Mouse (Mus musculus): Measurements from ENCODE around the gene Tlk2.

The Tlk2 gene

DNA sequence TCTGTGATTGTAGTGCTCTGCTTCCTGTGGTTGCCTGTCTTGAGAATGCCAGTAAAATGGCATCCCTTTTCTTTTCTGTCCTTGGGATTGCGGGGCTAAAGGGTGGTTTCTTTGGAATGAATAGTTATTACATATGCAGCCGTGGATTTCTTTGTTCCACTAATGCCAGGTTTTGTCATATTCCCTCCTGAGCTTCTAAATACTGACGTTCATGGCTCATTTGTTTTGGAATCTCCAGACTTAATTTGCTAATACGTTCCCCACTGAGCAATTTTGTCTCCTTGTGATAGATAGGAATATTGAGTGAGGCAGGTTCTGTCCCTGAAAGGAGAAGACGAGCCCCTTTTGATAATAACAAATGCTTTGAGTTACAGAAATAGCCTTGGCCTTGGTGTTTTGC, 82.5 kb downstream of the Tlk2 start:
- no peak for DNase-seq (ENCODE audit: low spot score in 2 of 2)

DNA sequence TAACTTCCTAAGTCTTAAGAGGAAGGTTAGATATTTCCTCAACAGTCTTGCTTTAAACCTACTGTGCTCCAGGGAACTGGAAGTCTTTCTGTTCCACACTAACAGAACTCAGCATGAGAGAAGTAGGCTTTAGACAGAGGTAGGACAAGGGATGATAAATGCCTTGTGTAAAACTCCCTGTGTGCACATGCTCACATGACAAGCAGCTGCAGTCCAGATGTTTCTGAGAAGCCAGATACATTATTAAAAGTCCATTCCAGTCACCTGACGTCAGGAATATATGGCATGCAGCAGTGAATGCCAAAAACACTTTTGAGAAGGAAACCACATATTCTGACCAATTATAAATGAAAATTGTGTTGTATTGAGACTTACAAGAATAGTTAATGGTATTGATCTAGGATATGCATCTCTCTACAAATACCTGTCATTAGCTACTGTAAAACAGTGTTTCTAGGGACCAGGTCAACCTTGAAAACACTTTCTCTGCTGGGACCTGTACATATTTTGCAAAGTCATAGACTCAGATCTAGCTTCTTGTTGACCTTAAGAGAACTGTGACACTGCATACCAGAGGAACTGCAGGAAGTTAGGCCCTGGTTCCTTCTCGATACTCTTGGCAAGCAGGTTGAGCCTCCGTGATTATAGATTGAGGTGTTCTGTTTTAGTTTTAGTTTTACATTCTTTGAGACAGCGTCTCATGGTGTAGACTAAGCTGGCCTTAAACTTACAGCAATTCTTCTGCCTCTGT, 83.2 kb downstream of the Tlk2 start:
- no peak for DNase-seq (ENCODE audit: low spot score in 2 of 2)

DNA sequence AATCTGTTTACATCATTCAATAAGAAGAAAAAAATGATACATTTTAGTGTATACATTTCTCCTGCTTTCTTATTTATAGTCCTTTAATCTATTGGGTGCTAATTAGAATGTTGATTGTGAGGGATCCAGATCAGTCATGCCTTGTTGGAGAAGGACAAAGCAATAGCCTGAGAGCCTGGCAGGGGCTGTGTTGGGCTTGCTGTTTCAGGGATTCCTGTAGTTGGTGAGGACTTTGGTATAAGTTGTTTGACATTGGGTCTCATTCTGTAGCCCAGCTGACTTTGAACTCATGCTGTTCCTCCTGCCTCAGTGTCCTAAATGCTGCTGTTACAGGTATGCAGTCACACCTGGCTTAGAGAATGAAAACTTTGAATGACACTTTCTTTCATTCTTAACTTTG, 85.9 kb downstream of the Tlk2 start:
- no peak for DNase-seq (ENCODE audit: low spot score in 2 of 2)

DNA sequence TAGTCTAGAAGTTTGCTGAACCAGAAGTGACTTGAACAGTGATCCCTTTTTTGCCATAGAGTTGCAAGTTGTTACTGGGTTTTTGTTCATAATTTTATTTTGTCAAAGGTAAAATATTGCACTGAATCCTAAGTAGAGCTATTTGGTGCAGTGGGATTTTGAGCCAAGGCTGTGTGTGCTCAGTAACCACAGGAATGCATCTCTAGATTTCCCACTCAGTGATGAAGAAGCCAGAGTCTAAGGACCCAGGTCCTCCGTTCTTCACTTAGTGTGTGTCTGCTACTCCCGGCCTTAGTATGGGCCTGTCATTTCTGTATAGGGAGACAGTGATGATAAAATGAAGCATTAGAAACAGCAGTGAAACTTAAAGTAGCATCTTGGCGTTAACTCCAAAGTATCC, 86.4 kb downstream of the Tlk2 start:
- DNase-seq (ENCODE audit: low spot score in 2 of 2): no peak

DNA sequence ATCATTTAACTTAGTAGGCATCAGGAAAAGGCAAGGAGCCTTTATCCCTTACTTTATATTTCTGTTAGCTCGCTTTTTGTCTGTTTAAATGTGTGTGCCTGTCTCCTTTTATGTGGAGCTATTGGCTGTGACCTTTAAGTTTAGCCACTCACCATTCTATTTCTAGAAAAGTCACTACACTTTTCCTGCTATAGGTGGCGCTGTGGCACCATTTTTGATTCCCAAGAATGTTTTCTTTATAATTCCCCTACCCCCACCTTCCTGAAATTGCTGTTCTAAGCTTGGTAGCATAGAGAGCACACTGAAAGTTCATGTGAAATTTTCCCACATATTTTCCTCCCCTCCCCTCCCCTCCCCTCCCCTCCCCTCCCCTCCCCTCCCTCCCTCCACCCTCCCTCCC, 91.5 kb downstream of the Tlk2 start:
- DNase-seq (ENCODE audit: low spot score in 2 of 2): no peak

DNA sequence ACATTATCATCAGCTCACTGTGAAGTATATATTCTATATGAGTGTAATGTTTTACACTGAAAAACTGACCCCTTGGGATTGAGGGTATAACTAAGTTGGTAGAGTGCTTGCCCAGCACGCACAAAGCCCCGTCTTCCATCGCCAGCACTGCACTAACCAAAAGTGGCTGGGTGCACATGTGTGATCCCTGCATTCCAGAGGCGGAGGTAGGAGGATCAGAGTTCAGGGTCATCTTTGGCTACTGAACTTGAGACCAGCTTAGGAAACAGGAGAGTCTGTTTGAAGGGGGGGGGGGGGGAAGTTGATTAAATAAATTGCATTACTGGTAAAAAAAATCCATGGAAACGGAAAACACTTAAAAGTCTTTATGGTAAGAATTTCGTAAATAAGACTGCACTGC, 101.8 kb downstream of the Tlk2 start:
- DNase-seq (ENCODE audit: low spot score in 2 of 2): no peak

DNA sequence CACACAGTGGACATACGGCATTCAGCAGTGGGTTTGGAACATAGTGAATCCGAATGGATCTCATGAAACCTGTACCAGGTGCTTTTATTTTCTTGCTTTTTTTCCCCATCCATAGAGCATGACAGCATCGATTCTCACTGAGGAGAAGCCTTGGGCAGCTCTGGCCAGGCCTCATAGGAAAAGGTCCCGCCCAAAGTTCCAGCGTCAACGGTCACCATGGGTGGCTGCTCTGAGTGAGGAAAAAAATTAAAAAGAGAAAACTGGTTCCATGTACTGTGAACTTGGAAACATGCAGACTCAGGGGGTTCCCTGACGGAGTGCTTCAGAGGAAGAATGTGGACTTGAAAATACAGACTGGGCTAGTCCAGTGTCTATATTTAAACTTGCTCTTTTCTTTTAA, 102.7 kb downstream of the Tlk2 start:
- no peak for DNase-seq (ENCODE audit: low spot score in 2 of 2)

DNA sequence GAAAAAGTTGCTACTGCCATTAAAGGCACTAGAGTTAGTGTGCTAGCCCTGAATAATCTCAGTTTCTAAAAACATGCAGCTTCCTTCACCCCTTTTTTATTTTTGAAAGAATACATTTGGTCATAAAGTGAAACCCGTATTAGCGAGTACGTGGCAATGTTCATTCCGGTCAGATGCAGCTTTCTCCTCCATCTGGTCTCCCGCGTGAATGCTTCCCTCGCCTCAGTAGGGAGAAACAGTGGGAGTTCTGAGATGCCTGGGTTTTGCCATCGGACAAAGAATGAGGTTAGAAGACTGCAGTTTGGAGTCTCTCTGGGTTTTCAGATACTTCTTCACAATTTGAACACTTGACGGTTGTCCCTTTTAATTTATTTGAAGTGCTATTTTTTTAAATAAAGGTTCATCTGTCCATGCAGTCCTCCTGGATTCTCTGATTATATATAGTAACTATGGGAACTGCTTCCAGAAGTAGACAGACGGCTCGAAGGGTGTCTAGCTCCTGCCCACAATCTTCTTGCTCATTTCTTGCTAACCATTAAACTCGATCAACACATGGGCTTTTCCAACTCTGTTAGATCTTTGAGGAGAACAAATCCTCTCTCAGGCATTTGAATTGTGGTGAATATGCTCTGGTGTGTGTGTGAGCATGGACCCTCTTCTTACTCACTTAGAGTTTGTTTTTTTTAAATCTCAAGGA, 103.3 kb downstream of the Tlk2 start:
- DNase-seq (ENCODE audit: low spot score in 2 of 2): no peak

DNA sequence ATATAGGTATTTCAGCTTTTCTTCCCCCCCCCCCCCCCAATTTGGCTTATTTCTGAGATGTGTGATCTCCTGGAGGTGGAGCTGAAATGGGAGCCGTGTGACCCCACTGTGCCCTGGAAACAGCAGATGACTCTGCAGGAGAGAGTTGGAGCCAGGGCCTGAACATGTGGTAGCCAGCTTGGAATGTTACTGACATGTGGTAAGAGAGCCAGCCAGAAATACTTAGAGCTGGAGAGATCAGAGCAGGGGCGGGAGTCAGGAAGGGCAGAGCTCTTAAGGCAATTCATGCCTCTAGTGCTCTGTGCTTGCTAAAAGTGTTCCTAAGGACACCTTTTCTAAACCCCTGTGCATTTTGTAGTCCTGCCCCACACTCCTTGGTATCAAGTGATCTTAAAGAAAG, 103.9 kb downstream of the Tlk2 start:
- no peak for DNase-seq (ENCODE audit: low spot score in 2 of 2)

DNA sequence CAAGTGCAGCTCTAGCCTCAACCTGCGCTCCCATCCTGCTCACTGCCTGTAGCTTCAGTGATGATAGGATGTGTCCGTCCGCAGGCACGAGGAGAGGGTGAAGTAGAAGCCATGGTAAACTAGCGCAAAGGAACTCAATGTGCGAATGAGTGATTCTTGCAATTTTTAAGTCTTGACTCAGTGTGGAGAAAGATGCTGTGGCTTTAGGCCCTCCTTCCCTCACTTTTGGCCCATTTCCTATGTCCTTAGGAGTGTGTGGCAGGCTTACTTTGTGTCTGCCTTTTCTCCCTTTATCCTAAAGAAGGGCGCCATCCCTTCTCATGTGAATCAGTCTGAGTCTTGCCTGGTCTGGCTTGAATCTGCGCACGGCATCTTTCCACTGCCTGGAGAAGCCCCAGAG, 104.4 kb downstream of the Tlk2 start:
- no peak for DNase-seq (ENCODE audit: low spot score in 2 of 2)

DNA sequence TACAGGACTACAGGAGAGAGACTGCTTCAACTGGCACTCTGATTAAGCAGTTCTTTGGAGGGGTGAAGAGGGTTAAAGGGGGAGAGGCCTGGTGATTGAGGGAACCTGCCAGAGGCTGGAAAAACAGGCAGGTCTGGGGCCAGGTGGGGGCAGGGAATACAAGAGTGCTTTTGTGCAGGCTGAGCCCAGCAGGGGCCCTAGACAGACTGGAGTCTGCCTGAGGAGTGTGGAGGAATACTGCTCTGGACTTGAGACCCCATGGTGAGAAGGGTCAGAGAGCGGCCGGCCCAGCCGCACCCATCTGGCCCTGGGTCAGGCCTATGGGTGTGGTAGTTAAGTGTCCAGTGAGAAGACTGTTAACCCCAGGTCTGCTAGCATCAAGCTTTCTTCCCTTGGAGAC, 107.1 kb downstream of the Tlk2 start:
- DNase-seq (ENCODE audit: low spot score in 2 of 2): no peak

DNA sequence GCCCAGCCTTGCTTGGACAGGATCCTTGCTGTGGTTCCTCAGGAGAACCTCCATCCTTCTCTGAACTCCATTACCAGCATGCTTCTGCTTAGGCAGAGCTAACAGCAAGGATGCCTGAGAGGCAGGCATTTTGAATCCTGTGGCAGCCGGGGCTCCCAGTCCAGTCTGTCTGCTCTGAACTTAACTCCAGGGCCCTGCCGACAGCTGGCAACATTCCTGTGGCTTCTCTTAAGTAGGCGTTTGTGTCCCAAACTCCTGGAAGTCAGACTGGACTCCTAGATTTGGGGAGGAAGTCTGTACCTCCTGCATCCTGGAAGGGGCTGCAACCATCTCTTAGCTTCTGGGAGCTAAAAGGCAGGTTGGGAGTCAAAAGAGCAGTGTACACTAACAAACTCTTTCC, 110.8 kb downstream of the Tlk2 start:
- DNase-seq (ENCODE audit: low spot score in 2 of 2): no peak

DNA sequence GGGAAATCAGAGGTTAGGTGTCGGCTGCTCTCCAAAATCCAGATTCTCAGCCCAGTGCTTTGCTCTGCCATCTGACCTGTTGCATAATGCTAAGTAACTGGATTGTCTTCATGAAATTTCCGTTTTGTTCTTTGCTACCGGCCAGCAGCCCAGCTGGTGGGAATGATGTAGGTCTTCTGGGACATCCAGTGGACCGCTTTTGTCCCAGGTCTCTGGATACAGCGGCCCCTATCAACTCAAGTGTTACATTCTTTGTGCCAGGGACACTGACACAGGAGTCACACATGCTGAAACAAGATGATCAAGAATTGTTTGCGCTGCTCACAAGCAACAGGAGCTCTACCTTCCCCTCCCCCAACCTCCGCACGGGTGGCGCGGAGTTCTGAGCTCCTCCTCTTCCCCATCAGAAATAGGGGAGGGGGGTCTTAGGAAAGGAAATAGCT, 113.1 kb downstream of the Tlk2 start:
- DNase-seq (ENCODE audit: low spot score in 2 of 2): no peak

DNA sequence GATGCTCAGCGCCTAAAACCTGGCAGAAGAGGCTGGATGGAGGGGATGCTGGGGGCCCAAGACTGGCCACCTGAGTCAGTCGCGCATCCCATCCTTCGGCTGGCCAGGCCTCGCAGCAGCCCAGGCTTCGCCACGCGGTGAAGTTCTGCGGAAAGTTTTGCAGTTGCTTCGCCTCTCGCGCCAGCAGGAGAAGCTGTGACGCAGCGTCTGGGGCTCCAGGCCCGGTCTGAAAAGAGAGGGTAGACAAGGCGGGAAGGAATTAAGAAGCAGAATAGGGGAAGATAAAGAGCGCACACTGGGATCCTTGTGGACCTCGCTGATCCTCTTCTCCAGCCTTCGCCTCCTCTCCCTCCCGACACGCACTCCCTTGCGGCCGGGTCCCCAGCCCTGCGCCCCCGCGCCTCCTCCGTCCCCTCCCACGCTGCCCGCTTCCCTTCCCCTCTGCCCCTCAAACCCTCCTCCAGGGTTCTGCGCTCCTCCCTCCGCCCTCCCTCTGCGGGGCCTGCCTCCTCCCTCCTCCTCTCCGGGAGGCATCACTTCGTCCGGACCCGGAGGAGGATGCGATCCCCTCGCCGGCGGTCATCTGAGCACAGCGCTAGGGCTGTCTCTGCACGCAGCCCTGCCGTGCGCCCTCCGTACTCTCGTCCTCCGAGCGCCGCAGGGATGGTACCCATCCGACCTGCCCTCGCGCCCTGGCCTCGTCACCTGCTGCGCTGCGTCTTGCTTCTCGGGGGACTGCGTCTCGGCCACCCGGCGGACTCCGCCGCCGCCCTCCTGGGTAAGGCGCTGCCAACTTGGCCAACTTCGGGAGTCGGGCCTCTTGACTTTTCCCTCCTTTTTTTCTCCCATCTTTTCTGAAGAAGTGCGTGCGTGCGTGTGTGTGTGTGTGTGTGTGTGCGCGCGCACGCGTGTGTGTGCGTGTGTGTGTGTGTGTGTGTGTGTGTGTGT, 113.8 kb downstream of the Tlk2 start, which contains the start of gene Mrc2:
Gene Mrc2, plus strand, starts transcription at position 520 of the 948 bp plus-strand sequence.
- DNase-seq (ENCODE audit: low spot score in 2 of 2): peak; percentile 78 to 83

DNA sequence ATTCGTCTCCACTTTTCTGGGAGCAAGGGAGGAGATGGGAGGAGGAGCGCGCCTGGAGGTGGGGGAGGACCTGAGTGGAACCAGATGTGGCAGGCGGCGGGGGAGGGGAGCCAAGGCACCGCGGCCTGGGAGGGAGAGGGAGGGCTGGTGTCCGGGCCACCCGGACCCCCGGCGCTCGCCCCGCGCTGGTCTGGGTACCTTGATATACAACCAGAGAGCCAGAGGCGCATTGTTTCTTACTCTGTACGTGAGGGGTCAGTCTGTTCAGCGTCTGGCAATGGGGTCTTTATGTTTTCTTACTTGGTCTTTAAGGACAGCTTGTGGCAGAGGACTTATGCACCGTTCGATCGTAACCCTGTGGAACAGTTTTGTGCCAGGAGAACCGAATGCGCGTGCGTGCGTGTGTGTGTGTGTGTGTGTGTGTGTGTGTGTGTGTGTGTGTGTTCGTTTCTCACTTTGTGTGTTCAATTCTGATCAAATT, 114.5 kb downstream of the Tlk2 start:
- peak; percentile 71 to 81 for DNase-seq (ENCODE audit: low spot score in 2 of 2)

DNA sequence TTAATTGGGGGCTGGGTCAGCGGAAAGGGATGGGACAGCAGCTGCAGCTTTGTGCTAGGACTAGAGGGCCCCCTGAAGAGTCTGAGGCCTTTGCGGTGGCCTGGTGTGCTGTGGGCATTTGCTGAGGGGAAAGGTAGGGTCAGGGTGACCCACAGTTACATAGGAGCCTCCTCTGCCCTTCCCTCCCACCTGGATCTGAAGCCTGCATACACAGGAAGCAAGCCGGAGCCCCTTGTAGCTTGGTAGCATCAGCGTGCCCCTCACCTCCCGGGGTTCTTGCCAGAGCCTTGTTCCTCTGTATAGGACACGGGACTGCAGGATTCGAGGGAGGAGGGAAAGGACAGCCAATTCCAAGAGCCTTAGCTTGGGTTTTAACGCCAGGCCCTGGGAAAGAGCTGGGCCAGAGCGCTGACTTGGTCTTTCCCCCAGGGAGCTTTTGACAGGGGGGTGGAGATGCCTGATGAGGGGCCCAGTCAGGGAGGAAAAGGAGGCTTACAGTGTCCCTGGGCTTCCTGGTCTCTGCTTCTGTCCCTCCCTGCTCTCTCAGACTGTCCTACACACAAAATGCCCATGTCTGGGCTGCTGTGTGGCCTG, 115.4 kb downstream of the Tlk2 start:
- DNase-seq (ENCODE audit: low spot score in 2 of 2): peak in 1 of 2 experiments; percentile 35

DNA sequence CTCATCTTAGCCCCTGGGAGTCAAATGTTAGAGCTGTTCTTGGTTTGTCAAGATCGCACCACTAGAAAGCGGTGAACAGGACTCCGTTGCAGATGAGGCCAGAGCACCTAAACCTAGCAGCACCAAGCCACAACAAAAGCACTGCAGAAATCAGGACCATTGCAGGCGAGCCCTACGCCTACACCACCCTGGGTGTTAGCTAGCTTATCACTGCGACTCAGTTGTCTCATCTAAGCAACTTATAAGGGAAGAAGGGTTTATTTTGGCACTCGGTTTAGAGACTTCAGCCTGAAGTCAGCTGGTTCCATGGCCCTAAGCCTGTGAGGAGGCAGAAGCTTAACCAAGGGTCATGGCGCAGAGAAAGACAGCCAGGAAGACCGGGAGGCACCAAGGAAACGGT, 117.5 kb downstream of the Tlk2 start:
- DNase-seq (ENCODE audit: low spot score in 2 of 2): no peak

DNA sequence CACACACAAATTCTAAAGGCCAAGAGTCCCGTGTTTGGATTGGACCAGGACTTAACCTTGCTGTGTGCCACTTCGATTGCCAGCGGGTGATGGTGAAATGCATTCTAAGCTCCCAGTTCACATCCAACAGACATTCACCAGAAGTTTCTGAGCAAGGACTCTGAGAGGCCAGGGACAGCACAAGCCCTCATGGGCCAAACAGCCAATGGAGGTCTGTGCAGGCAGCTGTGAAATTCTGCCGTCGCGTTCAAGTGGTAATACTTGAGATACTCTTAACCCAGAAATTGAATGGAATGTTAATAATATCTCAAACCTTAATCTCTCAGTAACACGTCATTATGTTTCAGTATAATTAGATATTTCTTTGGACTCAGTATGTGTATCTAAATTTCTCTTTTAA, 131.6 kb downstream of the Tlk2 start:
- no peak for DNase-seq (ENCODE audit: low spot score in 2 of 2)

DNA sequence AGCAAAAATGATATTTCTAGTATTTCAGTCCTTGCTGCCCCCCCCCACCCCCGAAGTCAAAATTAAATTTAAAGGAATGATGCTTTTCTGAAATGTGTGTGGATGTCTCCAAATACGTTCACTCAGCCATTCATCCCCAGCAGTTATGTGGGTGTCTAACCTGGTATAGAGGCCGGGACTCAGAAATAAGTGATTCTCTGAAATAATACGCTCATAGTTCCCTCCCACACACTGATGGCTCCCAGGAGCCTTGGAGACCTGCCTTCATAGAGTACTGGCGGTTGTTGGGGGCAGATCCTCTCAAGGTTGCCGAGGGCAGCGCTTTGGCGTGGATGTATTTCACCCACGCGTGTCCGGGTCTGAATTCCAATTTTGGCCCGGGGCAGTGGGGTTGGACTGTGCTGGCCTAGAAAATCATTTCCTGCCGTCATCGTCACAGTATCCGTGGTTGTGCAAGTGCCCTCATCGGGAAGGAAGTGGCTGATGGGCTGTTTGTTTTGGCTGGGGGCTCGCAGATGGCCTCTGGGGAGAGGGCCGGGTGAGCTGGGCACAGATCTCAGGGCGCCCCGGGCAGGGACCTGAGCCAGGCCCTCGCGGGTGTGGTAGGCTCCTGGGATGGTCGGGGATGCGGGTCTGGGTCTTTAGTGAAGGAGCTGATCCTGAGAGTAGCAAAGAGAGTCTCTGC, 132.8 kb downstream of the Tlk2 start:
- DNase-seq (ENCODE audit: low spot score in 2 of 2): no peak

DNA sequence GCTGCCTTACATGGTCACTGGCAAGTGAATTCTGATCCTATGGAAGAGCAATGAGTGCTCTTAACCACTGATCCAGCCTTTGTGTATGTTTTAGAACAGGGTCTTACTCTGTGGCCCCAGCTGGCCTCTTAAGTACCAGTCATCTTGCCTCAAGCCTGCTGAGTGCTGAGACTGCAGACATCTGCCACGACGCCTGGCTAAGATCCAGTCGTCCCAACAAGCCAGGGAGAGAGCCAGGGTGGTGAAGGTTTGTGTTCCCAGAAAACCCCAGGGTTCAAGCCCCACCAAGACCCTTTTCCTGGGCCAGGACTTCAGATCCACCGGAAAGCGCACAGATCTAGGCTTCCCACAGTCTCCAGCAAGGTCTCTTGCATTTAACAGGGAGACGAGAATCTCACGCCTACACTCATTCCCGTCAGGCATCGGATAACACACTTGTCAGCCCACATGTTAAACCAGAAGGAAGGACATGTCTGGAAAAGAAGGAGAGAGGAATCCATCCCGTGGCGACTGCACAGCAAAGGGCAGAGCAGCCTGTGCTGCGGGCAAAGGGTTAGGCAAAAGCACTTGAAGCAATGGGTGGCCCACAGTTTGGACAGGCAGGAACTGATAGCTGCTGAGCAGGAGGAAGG, 133.8 kb downstream of the Tlk2 start:
- DNase-seq (ENCODE audit: low spot score in 2 of 2): no peak

All from urinary bladder, postnatal 4 days (tissue).